Mouse (Mus musculus) layer of hippocampus, postnatal 36 days (tissue): ENCODE data around the gene Gm867. TPM values are rescaled to one million over a fixed set of nuclear protein-coding genes. Genes with fewer than 3 reads are reported as not detected.

ENCODE experiments used
- DNase-seq, 2 experiments: peaks; one replicate each; pipeline ENCODE4 v3.0.0; 2022
- total RNA-seq, 2 experiments: library from RNA; stranded (reverse); gene quantifications; 2 replicates each; pipeline ENCODE4 v1.2.3; 2021

The Gm867 gene
- total RNA-seq = under 1 TPM in 1 of 2 experiments, not detected in 1; 0.52 TPM

- DNase-seq = no peak
These were observed at the start of gene Gm867 for GRCm38 (mm10) chr10:75940520-75940919. Gene Gm867 (minus strand): TSS chr10:75940672.

GRCm38 (mm10) chr10:75979432-75979831 is 39.0 kb upstream of the Gm867 start:
- DNase-seq = no peak

- no peak for DNase-seq
These were observed 38.3 kb upstream of the Gm867 start for GRCm38 (mm10) chr10:75978835-75979157.

GRCm38 (mm10) chr10:75978119-75978834 is 37.8 kb upstream of the Gm867 start:
- DNase-seq = no peak

GRCm38 (mm10) chr10:75975216-75975615 is 34.7 kb upstream of the Gm867 start:
- DNase-seq = no peak

GRCm38 (mm10) chr10:75973846-75974245 is 33.4 kb upstream of the Gm867 start:
- no peak for DNase-seq

- no peak for DNase-seq
These were observed 13.9 kb upstream of the Gm867 start, which contains the start of gene Gm5134 for GRCm38 (mm10) chr10:75954381-75954811. Gene Gm5134 (plus strand): TSS chr10:75954514.

GRCm38 (mm10) chr10:75951424-75952050 is 11.1 kb upstream of the Gm867 start:
- no peak for DNase-seq

GRCm38 (mm10) chr10:75950791-75951210 is 10.3 kb upstream of the Gm867 start:
- DNase-seq = no peak

GRCm38 (mm10) chr10:75949053-75950045 is 8.9 kb upstream of the Gm867 start:
- DNase-seq = no peak

- DNase-seq = no peak
These were observed 7.6 kb upstream of the Gm867 start for GRCm38 (mm10) chr10:75948079-75948478.

- DNase-seq = no peak
These were observed 5.4 kb upstream of the Gm867 start for GRCm38 (mm10) chr10:75945896-75946295.

- no peak for DNase-seq
These were observed 4.7 kb upstream of the Gm867 start for GRCm38 (mm10) chr10:75945213-75945612.

- DNase-seq = no peak
These were observed 3.7 kb upstream of the Gm867 start for GRCm38 (mm10) chr10:75944066-75944772.

- no peak for DNase-seq
These were observed 2.4 kb upstream of the Gm867 start, which contains the start of gene Vpreb3 for GRCm38 (mm10) chr10:75942736-75943477. Gene Vpreb3 (plus strand): TSS chr10:75943057.

GRCm38 (mm10) chr10:75941042-75941824 is 761 bp upstream of the Gm867 start:
- no peak for DNase-seq

GRCm38 (mm10) chr10:75939481-75940234 is 814 bp downstream of the Gm867 start:
- no peak for DNase-seq

- DNase-seq = no peak
These were observed 2.4 kb downstream of the Gm867 start for GRCm38 (mm10) chr10:75937851-75938643.
